Mouse (Mus musculus) left cerebral cortex, postnatal 14 days (tissue): ENCODE results near the gene Rrp9. TPM values are rescaled to one million over a fixed set of nuclear protein-coding genes. Genes with fewer than 3 reads are reported as not detected.
"Not testable (repeated sequence)": the region's sequence is repeated elsewhere in the genome, so short reads cannot be mapped to it uniquely, and the experiment has no call there.

Experiments used
- DNase-seq, 2 experiments: peaks; one replicate each; pipeline ENCODE4 v3.0.0; 2021 to 2022; ENCODE audit warnings: low spot score in 2 of 2, mixed read lengths in 1 of 2
- intact Hi-C: fragments of 180-260 bp; cut with DNase I; formaldehyde crosslinking; loops from one replicate; pipeline ENCODE4 v1.15.1; 2025
- total RNA-seq, 2 experiments: library from RNA; stranded (reverse); gene quantifications; 2 replicates each; pipeline ENCODE4 v1.2.3; 2021

Rrp9 gene
- total RNA-seq, 2 experiments from 2014 or later = 34.1 to 47.5 TPM

DNA sequence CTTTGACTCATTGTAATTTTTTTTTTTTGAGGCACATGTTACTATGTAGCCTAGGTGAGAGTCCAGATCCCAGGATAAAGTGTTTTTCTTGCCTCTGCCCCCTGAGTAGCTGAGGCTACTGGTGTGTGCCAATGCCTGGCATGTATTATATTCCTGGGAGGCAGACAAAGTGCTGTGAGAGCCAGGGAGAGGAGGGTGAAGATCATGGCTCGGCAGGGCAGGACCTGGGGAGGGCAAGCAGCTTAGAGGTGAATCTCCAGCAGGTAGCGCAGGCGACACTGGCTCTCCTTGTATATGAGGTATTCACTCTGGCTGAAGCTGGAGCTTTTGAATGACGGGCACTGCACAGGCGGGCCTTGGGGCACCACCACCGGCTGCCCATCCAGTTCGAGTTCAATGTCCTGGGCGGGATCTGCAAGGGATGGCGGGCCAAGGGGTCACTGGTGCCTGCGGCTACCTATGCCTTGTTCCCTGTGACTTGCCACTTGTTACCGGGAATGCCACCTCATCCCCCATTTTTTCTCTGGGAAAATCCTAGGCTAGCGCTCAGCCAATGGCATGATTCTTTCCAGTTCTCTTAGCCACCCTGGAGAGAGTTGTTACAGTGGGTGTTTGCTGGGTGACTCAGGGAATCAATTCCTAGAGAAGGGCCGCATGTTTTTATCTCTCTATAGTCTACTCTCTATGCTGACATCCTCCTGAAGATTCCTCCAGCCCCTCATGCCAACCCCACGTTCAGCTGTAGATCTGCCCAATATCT is 4.6 kb upstream of the Rrp9 start:
- no peak for DNase-seq

DNA sequence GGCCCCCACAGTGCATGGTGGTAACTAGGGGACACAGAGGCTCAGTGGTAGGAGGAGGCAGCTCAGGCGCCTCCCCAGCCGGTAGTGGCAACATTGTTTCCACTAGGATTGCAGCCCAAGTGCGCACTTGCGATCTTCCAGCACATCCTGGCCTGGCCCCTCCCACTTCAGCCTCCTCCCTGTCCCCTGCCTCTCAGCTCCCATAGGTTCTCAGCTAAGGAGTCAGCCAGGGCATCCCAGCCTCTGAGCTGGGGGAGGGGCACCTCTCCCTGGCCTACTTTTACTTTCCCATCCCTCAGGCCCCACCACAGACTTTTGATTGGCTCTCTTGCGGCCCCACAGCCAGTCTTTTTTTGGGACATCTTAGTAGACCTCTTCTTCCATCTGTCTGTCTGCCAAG is 3.9 kb upstream of the Rrp9 start:
- intact Hi-C loops = no loop called here

More for the DNA sequence above, 4.6 kb upstream of the Rrp9 start:
- intact Hi-C loops = no loop called here

DNA sequence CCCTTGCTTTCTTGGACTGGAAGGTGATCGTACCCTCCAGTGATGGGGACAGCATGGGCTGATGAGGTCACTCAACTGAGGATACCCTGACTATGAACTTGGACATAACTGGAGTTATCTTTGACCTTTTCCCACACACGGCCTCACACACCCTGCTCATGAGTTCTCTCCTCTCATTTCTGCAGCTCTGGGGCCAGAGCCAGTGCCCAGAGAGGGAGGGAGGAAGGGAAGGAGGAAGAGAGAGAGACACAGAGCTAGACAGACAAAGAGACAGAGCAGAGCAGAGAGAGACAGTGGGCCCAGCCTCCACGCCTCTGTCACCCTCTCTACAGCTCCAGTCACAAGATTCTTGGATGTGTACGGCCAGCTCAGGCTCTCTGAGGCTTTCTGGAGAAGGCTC is 3.4 kb upstream of the Rrp9 start:
- intact Hi-C loops = no loop called here
- DNase-seq = no peak

More for the DNA sequence above, 3.9 kb upstream of the Rrp9 start:
- peak in 1 of 2 experiments; percentile 68 for DNase-seq

DNA sequence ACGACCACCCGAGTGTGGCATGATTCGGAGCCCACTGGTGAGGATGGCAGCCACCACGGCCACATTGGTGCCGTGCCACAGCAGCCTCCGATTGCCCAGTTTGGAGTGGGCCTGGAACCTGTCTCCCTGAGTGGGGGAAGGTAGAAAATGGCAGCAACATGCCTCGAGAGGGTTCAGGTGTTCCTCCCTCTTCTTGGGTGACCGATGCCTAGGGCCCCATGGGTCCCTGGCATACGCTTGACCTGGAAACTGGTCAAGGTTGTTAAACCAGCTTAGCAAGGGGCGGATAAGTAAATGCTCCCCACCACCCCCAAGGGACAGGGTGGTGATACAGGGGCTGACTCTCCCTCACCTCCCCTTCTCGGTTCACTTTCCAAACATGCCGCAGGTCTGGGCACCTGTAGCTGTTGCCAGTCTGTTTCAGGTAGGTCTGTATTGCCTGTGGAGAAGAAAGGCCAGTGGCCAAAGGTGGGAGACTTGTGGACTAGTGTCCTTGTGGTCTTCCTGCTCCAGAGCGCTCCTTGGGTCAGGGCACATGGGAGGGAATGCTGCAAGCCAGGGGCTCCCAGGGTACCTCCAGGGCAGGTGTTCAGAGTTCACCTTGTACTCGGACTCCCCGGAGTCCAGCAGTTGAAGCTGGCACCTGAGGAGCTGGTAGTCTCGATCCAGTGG is 2.5 kb upstream of the Rrp9 start:
- intact Hi-C loops = no loop called here
- DNase-seq = no peak

DNA sequence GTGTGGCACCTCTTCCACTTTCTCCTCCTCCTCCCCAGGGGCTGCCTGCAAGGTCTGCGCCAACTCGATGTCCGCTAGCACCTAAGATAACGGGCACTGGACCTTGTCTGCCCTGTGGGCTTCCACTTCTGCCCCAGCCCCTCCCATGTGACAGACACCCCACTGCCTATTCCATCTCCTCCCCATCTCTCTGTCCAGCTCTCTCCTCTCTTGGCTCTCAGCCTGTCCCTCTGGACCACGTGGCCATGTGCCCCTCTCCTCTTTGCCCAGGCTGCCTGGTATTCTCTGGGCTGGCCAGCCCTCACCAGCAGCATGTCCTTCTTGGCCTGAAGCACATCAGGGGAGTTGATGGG is 2.0 kb upstream of the Rrp9 start:
- intact Hi-C loops = no loop called here
- DNase-seq = no peak

DNA sequence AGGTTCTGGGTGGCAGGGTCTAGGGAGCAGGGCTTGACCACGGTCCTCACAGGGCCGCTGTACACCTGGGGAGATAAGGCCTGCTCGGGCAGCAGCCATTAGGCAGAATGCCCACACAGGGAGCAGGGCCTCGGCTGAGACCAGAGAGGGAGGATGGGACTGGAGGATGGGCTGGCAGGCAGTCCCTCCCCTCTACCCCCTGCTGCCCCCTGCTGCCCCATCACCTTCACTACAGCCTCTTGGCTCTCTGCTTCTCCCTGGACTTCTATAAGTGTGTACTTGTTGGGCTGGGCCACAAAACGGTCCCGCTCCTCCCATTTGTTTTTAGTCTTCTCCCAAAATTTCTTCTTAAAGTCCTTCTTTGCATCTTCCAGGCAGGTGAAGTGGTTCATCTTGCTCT is 1.3 kb upstream of the Rrp9 start:
- intact Hi-C loops = no loop called here
- no peak for DNase-seq

DNA sequence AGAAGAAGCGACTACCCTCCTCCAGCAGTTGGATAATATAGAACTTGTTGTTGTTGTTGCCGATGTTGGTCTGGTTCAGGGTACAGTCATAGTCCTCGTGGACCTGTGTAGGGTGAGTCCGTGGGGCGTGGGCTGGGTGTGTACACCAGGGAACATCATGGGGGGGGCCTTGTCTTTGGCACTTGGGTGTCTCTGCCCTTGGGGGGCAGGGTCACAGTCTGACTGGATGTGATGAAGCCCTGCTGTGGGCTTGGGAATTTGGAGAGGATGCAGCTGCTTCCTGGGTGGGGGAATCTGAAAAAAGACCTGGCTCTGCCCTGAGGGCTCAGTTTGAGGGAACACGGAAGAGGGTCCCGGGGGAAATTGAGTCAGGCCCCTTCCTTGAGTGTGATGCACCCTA is 717 bp upstream of the Rrp9 start:
- peak in 1 of 2 experiments; percentile 1 for DNase-seq
- intact Hi-C loops = no loop called here

DNA sequence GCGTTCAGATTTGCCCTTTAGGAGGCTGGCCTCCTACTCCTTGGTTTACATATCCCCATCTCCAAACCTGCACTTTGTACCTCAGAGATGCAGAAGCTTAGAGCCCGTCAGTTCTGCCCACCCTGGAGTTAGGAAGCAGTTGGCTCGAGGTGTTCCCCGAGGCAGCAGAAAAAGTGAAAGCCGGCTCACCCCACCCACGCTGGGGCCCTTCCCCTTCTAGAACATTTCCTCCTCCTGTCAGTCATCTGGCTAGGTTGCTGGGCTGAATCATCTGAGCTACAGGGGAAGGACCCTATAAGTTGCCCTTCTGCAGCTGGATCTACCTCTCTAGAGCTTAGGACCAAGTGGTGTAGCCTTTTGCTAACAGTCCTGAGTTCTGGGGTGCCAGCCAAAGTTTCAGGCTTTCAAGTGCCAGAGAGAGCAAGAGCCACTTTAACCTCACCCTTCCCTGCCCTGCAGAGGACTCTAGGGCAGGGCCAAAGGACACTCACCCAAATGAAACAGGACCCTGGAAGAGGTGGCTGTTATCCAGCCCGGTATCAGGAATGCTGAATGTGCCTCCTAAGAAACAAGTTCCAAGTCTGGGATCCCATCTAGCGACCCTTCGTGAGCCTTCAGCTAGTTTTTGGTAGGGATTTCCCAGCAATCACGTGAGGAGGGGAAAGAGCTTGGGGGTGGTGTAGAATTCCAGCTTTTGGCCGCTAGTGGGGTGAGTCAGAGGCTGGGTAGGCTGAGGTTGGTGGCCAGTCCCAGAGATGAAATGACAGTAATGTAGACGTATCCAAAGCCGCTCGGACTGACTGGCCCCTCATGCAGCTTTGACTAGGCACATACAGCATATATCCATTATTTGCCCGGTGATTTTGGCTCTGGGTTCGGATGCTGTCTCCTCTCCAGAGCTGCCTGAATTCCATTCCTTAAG is 500 bp downstream of the Rrp9 start:
- intact Hi-C loops = loop anchor here (2.0 kb wide), 1 partner anchor 29 kb away; the partner anchor contains the start of genes Abhd14a and Abhd14b
- DNase-seq = no peak

DNA sequence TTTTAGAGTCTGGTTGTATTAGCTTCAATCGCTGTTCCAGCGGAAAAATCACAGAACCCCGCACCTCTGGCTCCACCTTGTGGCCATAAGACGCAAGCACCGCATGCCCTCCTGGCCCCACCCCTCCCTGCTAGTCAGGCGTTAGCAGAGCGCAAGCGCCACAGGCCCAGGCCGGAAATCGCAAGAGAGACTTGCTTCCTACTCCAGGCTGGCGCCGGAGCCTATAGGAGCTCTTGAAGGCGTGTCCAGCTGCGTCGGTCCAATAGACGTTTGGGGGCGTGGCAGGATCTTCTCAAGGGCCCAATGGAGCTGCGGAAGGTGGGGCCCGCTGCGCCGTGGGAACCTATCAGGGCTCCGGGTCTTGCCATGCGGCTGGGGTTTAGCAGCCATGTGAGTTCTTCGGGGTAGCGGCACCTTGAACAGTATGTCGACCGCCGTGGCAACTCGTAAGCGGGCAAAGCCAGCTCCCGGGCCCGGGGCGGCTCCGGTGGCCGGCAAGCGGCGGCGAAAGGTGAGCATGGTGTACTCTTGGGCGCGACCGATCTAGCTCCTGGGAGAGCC is 1.2 kb downstream of the Rrp9 start, which contains the start of gene Parp3:
Parp3 (minus strand) TSS at position 26 of the 561 bp plus-strand sequence.
- intact Hi-C loops = loop anchor here (2.0 kb wide), 1 partner anchor 30 kb away; the partner anchor contains the start of genes Abhd14a and Abhd14b

DNA sequence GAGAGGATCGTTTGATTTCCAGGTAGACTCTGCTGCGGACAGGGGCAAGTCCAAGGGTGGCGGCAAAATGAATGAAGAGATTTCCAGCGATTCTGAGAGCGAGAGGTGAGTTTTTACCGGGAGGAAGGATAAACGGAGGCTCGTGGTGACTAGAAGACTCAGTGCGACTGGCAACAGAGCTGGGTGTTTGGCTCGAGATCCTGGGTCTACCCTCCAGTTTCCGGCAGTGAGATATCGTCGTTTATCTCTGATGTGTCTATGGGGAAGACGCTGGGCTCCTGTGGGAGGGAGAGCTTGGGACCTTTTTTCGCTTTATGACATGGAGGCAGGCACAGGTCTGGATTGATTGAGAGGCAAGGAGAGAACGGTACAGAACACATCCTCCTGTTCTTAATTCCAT is 1.9 kb downstream of the Rrp9 start:
- DNase-seq = no peak
- intact Hi-C loops = loop anchor here (2.0 kb wide), 1 partner anchor 31 kb away; the partner anchor contains the start of genes Abhd14a and Abhd14b

More for the DNA sequence above, 1.2 kb downstream of the Rrp9 start, which contains the start of gene Parp3:
- peak; percentile 99 to 100 for DNase-seq

DNA sequence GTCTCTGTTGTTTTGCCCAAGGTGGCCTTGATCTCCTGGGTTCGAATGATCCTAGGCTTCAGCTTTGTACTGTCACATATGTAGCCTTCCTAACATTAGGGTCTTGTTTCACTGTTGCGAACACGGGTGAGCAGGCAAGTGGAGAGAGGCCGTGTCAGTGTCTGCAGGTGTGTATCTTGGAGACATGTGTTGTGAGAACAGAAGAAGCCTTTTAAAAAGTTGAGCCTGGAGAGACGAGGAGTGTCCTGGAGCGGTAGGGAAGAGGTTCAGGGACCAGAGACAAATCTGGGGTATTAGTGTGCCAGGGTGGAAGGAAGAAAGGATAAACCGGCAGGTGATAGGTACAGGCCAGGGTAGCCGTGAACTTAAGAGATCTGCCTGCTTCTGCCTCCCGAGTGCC is 2.3 kb downstream of the Rrp9 start:
- intact Hi-C loops = no loop called here
- no peak for DNase-seq

DNA sequence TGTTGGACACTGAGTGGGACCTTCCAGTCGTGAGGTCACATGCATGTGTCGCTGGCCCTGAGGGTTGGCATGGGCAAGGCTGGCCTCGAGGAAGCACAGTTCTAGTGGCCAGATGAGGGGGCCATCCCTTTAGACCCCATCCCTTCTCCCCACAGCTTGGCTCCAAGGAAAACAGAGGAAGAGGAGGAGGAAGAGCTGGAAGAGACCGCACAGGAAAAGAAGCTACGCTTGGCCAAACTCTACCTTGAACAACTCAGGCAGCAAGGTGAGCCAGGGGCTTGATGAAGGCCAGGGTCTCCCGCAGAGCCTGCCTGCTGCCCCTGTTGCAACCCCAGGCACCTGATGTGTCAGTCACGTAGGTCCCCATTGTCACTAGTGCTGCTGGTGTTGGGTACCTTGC is 4.8 kb downstream of the Rrp9 start:
- DNase-seq = no peak
- intact Hi-C loops = no loop called here

DNA sequence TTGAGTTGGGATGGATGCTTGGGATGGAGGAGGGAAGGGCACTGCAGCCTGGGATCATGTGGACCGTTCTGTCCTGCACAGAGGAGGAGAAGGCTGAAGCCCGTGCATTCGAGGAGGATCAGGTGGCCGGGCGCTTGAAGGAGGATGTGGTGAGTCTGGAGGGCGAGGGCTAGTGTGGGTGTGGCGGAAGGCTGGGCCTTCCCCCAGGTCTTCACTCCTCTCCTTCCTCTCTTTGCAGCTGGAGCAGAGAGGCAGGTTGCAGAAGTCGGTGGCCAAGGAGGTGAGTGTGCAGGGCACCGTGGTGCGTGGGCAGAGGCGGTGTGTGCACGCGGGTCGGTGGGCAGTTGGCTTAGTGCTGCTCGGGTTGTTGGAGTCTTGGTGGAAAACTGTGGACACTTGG is 5.3 kb downstream of the Rrp9 start:
- intact Hi-C loops = no loop called here
- DNase-seq = no peak

DNA sequence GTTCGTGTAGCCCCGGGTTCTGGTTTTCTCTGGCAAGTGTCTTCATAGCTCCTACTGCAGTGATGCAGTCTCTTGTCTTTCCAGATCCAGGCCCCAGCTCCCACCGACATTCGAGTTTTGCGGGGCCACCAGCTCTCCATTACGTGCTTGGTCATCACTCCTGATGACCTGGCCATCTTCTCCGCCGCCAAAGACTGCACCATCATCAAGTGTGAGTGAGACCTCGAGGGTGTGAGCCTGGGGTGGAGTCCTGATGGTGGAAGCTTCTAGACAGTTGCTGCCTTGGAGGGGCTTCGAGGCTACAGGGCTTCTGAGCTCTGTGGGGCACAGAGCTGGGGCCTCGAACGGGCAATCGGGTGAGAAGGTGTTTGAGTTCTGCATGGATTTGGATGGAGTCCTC is 5.9 kb downstream of the Rrp9 start:
- intact Hi-C loops = no loop called here
- DNase-seq = no peak

DNA sequence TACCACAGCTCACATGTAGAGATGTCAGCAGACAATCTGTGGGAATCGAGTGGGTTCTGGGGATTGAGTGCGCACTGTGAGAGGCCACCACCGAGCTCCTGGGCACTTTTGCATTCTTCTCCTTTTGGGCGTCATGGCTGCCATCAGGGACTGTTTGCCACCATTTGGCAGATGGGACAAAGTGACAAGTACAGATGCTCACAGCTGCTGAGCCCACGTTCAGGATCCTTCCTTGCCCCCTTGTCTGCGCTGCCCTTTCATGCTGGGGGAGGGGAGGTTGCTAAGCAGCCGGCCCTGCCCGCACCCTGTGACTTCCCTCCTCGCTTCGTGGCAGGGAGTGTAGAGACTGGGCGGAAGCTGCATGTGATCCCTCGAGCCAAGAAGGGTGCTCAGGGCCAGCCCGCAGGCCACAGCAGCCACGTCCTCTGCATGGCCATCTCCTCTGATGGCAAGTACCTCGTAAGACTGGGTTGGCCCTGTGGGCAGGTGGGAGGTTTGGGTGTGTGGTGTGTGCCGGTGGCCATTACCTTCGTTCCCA is 6.9 kb downstream of the Rrp9 start:
- intact Hi-C loops = no loop called here
- no peak for DNase-seq

DNA sequence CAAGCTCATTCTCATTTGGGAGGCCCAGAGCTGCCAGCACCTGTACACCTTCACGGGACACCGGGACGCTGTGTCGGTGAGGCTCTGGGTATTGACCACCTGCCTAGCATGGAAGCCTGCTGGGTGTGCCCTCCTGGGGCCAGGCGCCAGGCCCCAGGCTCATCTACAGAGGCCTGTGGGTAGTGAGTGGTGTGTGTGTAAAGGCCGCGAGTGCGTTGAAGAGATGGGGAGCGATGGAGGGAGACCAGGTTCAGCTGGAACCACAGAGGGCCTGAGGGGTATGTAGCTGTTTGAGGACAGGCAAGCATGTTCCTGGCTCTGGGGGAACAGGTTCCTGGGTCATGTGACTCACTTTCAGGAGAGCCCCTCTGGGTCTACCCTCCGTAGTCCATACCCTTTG is 7.4 kb downstream of the Rrp9 start:
- intact Hi-C loops = no loop called here
- no peak for DNase-seq

DNA sequence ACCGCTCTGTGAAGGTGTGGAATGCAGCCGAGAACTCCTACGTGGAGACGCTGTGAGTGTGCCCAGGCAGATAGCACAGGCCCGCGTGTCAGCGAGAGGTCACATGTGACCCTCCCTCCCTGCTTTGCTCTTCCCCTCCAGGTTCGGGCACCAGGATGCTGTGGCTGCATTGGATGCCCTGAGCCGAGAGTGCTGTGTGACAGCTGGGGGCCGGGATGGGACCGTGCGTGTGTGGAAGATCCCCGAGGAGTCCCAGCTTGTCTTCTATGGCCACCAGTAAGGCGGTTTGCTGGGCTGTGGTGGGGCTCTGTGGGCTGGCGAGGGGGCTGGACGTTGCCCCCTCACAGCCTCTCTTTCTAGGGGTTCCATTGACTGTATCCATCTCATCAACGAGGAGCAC is 7.8 kb downstream of the Rrp9 start:
- DNase-seq = no peak
- intact Hi-C loops = no loop called here

DNA sequence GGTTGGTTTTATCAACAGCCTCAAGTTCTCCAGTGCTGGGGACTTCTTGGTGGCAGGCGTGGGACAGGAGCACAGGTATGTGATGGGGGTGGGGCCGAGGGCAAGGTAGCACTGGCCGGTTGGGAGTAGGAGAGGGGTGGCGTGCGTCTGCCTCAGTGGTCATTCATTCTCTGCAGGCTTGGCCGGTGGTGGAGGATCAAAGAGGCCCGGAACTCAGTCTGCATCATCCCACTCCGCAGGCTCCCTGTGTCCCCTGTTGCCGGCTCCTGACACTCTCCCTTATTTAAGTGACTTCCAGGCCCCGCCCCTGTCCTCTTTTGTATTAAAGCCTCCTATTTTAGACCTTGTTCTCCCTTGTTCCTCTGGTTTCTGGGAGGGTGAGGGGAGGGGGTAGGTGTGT is 9.3 kb downstream of the Rrp9 start:
- intact Hi-C loops = no loop called here

DNA sequence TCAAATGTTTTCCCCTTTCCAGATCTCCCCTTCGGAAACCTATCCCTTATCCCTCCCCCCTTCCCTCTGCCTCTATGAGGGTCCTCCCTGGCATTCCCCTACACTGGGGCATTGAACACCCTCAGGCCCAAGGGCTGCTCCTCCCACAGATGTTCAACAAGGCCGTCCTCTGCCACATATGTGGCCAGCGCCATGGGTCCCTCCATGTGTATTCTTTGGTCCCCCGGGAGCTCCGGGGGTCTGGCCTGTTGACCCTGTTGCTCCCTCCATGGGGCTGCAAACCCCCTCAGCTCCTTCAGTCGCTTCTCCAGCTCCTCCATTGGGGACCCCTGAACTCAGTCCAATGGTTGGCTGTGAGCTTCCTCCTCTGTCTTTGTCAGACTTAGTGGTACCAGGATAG is 11.8 kb downstream of the Rrp9 start:
- DNase-seq, intact Hi-C loops: not testable (repeated sequence)

More for the DNA sequence above, 9.3 kb downstream of the Rrp9 start:
- DNase-seq = no peak
